Mouse (Mus musculus) layer of hippocampus, postnatal 36 days (tissue): Measurements from ENCODE around the gene Rnf121. TPM values are rescaled to one million over a fixed set of nuclear protein-coding genes. Genes with fewer than 3 reads are reported as not detected.
"Not testable (repeated sequence)": the region's sequence is repeated elsewhere in the genome, so short reads cannot be mapped to it uniquely, and the experiment has no call there.

ENCODE experiments used
- DNase-seq, 2 experiments: peaks; one replicate each; pipeline ENCODE4 v3.0.0; 2022
- total RNA-seq, 2 experiments: library from RNA; stranded (reverse); gene quantifications; 2 replicates each; pipeline ENCODE4 v1.2.3; 2021

Rnf121 gene
- total RNA-seq, 2 experiments from 2014 or later, result 39.5 to 51.6 TPM

GRCm38 (mm10) chr7:102063891-102064290 lies 1.4 kb downstream of the Rnf121 start:
- DNase-seq, result no peak

GRCm38 (mm10) chr7:102062203-102062602 lies 3.1 kb downstream of the Rnf121 start:
- DNase-seq, result no peak

GRCm38 (mm10) chr7:102061353-102061752 lies 3.9 kb downstream of the Rnf121 start:
- DNase-seq, result no peak

- not testable (repeated sequence) for DNase-seq
These were observed 16.7 kb downstream of the Rnf121 start for GRCm38 (mm10) chr7:102048524-102048923.

- no peak for DNase-seq
These were observed 23.0 kb downstream of the Rnf121 start for GRCm38 (mm10) chr7:102042314-102042713.

- no peak for DNase-seq
These were observed 28.0 kb downstream of the Rnf121 start for GRCm38 (mm10) chr7:102037318-102037717.

- no peak for DNase-seq
These were observed 29.7 kb downstream of the Rnf121 start for GRCm38 (mm10) chr7:102035534-102035933.

GRCm38 (mm10) chr7:102034904-102035303 lies 30.4 kb downstream of the Rnf121 start:
- no peak for DNase-seq

GRCm38 (mm10) chr7:102025187-102026119 lies 39.8 kb downstream of the Rnf121 start:
- no peak for DNase-seq

GRCm38 (mm10) chr7:102023821-102024220 lies 41.4 kb downstream of the Rnf121 start:
- DNase-seq, result no peak

- not testable (repeated sequence) for DNase-seq
These were observed 44.3 kb downstream of the Rnf121 start for GRCm38 (mm10) chr7:102020934-102021333.

- DNase-seq, result no peak
These were observed 45.9 kb downstream of the Rnf121 start for GRCm38 (mm10) chr7:102019362-102019761.

- no peak for DNase-seq
These were observed 46.7 kb downstream of the Rnf121 start, which contains the start of gene Il18bp for GRCm38 (mm10) chr7:102018590-102018989. Gene Il18bp, minus strand, starts transcription at chr7:102018690.

GRCm38 (mm10) chr7:102018034-102018433 lies 47.2 kb downstream of the Rnf121 start:
- no peak for DNase-seq

GRCm38 (mm10) chr7:102017452-102017851 lies 47.8 kb downstream of the Rnf121 start:
- no peak for DNase-seq

GRCm38 (mm10) chr7:102016936-102017335 lies 48.3 kb downstream of the Rnf121 start:
- no peak for DNase-seq

- no peak for DNase-seq
These were observed 50.3 kb downstream of the Rnf121 start for GRCm38 (mm10) chr7:102014995-102015394.

- no peak for DNase-seq
These were observed 51.9 kb downstream of the Rnf121 start for GRCm38 (mm10) chr7:102013416-102013815.

GRCm38 (mm10) chr7:102011855-102012254 lies 53.4 kb downstream of the Rnf121 start:
- DNase-seq, result no peak

- DNase-seq, result no peak
These were observed 58.7 kb downstream of the Rnf121 start for GRCm38 (mm10) chr7:102006520-102006919.

- peak in 1 of 2 experiments; percentile 52 for DNase-seq
These were observed 64.2 kb downstream of the Rnf121 start for GRCm38 (mm10) chr7:102000921-102001630.

GRCm38 (mm10) chr7:102000296-102000695 lies 65.0 kb downstream of the Rnf121 start:
- no peak for DNase-seq

- no peak for DNase-seq
These were observed 65.7 kb downstream of the Rnf121 start for GRCm38 (mm10) chr7:101999461-102000151.
